Mouse (Mus musculus): ENCODE data around the gene Unc5b. TPM values are rescaled to one million over a fixed set of nuclear protein-coding genes. Genes with fewer than 3 reads are reported as not detected.

Gene Unc5b
- polyA plus RNA-seq, 1 experiment from 2014 or later = 3.8 TPM

GRCm38 (mm10) chr10:60739619-60740363 is 91.6 kb downstream of the Unc5b start:
- Histone ChIP-seq H3K27ac (ENCODE audit: low read length) (no peak overlapping the region), H3K36me3 (ENCODE audit: insufficient read depth, low read length) (no peaks in the 10 kb centered on the region; the same call in 1 of the 2 replicates), H3K9ac (replicated peaks; ENCODE audit: low read depth) (no peak overlapping the region), H3K4me2 (replicated peaks; ENCODE audit: low read depth, low read length) (no peak overlapping the region), H3K27me3 (replicated peaks; ENCODE audit: insufficient read depth, low read length) (no peaks in the 10 kb centered on the region), H3K4me1 (ENCODE audit: insufficient read depth, low read depth, low read length) (no peaks in the 10 kb centered on the region), H3K9me3 (ENCODE audit: low read length) (no peaks in the 10 kb centered on the region), H3K4me3 (ENCODE audit: low read depth, low read length) (no peak overlapping the region)
- no peak for DNase-seq (ENCODE audit: low spot score)
- TF ChIP-seq CTCF (IDR thresholded peaks at IDR 0.05) (no peak), EP300 (IDR thresholded peaks at IDR 0.05) (no peak)
- 91% methylated on average over 4 of the region's 4 CpGs for WGBS
- ATAC-seq = no peak

DNA sequence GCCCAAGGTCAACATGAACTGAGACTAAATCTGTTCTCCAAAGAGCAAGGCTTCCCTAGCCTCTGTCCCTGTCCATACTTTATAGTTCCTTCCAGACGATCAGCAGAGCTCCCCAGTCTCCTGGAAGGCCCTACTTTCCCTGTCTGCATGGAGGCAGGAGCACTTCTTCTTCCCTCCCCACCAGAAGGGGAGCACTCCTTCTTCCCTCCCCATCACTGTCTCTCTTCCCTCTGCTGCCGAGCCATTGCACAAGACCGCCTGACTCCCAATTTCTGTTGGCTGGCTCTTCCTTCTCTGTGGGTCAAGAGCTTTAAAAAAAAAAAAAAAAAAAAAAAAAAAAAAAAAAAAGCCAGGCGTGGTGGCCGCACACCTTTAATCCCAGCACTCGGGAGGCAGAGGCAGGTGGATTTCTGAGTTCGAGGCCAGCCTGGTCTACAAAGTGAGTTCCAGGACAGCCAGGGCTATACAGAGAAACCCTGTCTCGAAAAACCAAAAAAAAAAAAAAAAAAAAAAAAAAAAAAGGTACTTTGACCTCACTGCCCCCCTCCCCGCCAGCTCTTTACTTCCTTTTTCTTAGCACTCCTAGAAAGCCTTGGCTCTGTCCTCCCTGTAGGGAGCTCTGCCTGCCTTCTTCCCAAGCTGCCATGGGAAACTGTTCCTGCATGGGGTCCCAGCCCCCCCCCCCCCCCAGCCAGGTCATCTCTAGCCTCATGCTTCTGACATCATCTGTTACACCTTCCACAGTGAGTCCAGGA is 93.3 kb downstream of the Unc5b start:
- Histone ChIP-seq H3K36me3 (ENCODE audit: insufficient read depth, low read length) (no peaks in the 10 kb centered on the region; the same call in 1 of the 2 replicates), H3K27me3 (replicated peaks; ENCODE audit: insufficient read depth, low read length) (no peaks in the 10 kb centered on the region), H3K9ac (replicated peaks; ENCODE audit: low read depth) (no peak overlapping the region), H3K4me3 (ENCODE audit: low read depth, low read length) (no peak overlapping the region), H3K4me2 (replicated peaks; ENCODE audit: low read depth, low read length) (no peak overlapping the region), H3K27ac (ENCODE audit: low read length) (no peak overlapping the region), H3K9me3 (ENCODE audit: low read length) (no peaks in the 10 kb centered on the region), H3K4me1 (ENCODE audit: insufficient read depth, low read depth, low read length) (no peaks in the 10 kb centered on the region)
- no peak for TF ChIP-seq CTCF (IDR thresholded peaks at IDR 0.05)
- no peak for TF ChIP-seq EP300 (IDR thresholded peaks at IDR 0.05)
- DNase-seq (ENCODE audit: low spot score) (no peak), ATAC-seq (no peak)
- WGBS = 79% methylated on average over 8 of the region's 9 CpGs

- H3K9me3 ChIP-seq (ENCODE audit: low read length) = no peaks in the 10 kb centered on the region
- no peaks in the 10 kb centered on the region for H3K27me3 ChIP-seq (replicated peaks; ENCODE audit: insufficient read depth, low read length)
- H3K4me1 ChIP-seq (ENCODE audit: insufficient read depth, low read depth, low read length) = no peaks in the 10 kb centered on the region
- DNase-seq (ENCODE audit: low spot score) (no peak), ATAC-seq (no peak)
- no peak overlapping the region for H3K4me2 ChIP-seq (replicated peaks; ENCODE audit: low read depth, low read length)
- H3K4me3 ChIP-seq (ENCODE audit: low read depth, low read length) = no peak overlapping the region
- no peak overlapping the region for H3K9ac ChIP-seq (replicated peaks; ENCODE audit: low read depth)
- no peak overlapping the region for H3K27ac ChIP-seq (ENCODE audit: low read length)
- 75% methylated on average over 11 of the region's 11 CpGs for WGBS
- H3K36me3 ChIP-seq (ENCODE audit: insufficient read depth, low read length) = no peaks in the 10 kb centered on the region; the same call in 1 of the 2 replicates
- TF ChIP-seq CTCF (IDR thresholded peaks at IDR 0.05) = no peak
- no peak for TF ChIP-seq EP300 (IDR thresholded peaks at IDR 0.05)
These were observed 94.1 kb downstream of the Unc5b start for GRCm38 (mm10) chr10:60737169-60737728.

DNA sequence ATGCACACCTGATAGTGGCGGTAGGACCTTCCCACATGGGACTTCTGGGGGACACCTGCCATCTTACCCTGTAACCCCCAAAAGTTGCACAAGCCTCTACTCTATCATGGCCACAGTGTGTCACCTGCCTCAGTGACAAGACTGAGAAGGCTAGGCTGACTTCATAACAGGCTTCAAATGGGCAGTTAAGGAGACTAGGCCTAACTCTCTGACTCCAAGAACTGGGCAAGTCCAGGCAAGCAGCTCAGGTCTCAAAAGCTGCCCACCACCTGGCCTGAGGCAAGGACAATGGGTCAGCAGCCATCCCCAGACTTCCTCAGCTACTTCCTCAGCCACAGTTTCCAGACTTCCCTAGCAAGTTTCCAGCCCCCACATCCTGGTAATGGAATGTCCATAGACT is 95.6 kb downstream of the Unc5b start:
- 100% methylated on average over 1 of the region's 1 CpGs for WGBS
- no peaks in the 10 kb centered on the region for H3K4me1 ChIP-seq (ENCODE audit: insufficient read depth, low read depth, low read length)
- H3K27me3 ChIP-seq (replicated peaks; ENCODE audit: insufficient read depth, low read length) = no peaks in the 10 kb centered on the region
- no peak overlapping the region for H3K4me3 ChIP-seq (ENCODE audit: low read depth, low read length)
- no peak for DNase-seq (ENCODE audit: low spot score)
- no peaks in the 10 kb centered on the region; the same call in 1 of the 2 replicates for H3K36me3 ChIP-seq (ENCODE audit: insufficient read depth, low read length)
- H3K9me3 ChIP-seq (ENCODE audit: low read length) = no peaks in the 10 kb centered on the region
- no peak for ATAC-seq
- H3K27ac ChIP-seq (ENCODE audit: low read length) = no peak overlapping the region
- H3K9ac ChIP-seq (replicated peaks; ENCODE audit: low read depth) = no peak overlapping the region
- no peak overlapping the region for H3K4me2 ChIP-seq (replicated peaks; ENCODE audit: low read depth, low read length)
- TF ChIP-seq CTCF (IDR thresholded peaks at IDR 0.05) (no peak), EP300 (IDR thresholded peaks at IDR 0.05) (no peak)

DNA sequence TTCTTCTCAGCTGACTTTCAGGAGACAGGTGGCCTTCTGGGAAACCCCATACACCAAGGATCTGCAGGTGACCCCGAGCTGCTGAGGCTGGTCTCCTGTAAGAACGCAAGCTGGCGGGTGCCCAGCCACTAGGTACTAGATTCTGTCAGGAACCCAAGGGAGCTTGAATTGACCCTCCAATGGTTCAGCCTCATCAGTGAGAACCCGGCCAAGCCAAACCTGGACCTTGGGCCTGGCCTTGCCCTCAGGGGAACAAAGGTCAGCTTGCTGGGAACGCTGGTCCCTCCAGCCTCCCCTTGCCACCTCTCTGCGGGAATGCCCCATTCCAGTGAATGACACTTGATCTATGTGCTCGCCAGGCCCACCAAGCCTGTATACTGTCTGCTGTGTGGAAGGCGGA is 97.9 kb downstream of the Unc5b start:
- ATAC-seq (no peak), DNase-seq (ENCODE audit: low spot score) (no peak)
- H3K9ac ChIP-seq (replicated peaks; ENCODE audit: low read depth) = no peak overlapping the region
- H3K4me3 ChIP-seq (ENCODE audit: low read depth, low read length) = no peak overlapping the region
- 73% methylated on average over 8 of the region's 8 CpGs for WGBS
- no peak overlapping the region for H3K4me2 ChIP-seq (replicated peaks; ENCODE audit: low read depth, low read length)
- no peak for TF ChIP-seq CTCF (IDR thresholded peaks at IDR 0.05)
- TF ChIP-seq EP300 (IDR thresholded peaks at IDR 0.05) = no peak
- H3K4me1 ChIP-seq (ENCODE audit: insufficient read depth, low read depth, low read length) = no peaks in the 10 kb centered on the region
- H3K27me3 ChIP-seq (replicated peaks; ENCODE audit: insufficient read depth, low read length) = no peaks in the 10 kb centered on the region
- H3K36me3 ChIP-seq (ENCODE audit: insufficient read depth, low read length) = no peaks in the 10 kb centered on the region; the same call in 1 of the 2 replicates
- no peaks in the 10 kb centered on the region for H3K9me3 ChIP-seq (ENCODE audit: low read length)
- H3K27ac ChIP-seq (ENCODE audit: low read length) = no peak overlapping the region

GRCm38 (mm10) chr10:60732397-60732861 is 99.0 kb downstream of the Unc5b start:
- Histone ChIP-seq H3K9ac (replicated peaks; ENCODE audit: low read depth) (no peak overlapping the region), H3K27me3 (replicated peaks; ENCODE audit: insufficient read depth, low read length) (no peaks in the 10 kb centered on the region), H3K27ac (ENCODE audit: low read length) (no peak overlapping the region), H3K36me3 (ENCODE audit: insufficient read depth, low read length) (no peaks in the 10 kb centered on the region; the same call in 1 of the 2 replicates), H3K4me2 (replicated peaks; ENCODE audit: low read depth, low read length) (no peak overlapping the region), H3K9me3 (ENCODE audit: low read length) (no peaks in the 10 kb centered on the region), H3K4me3 (ENCODE audit: low read depth, low read length) (no peak overlapping the region), H3K4me1 (ENCODE audit: insufficient read depth, low read depth, low read length) (no peaks in the 10 kb centered on the region)
- TF ChIP-seq EP300 (IDR thresholded peaks at IDR 0.05) (no peak), CTCF (IDR thresholded peaks at IDR 0.05) (no peak)
- DNase-seq (ENCODE audit: low spot score) (no peak), ATAC-seq (no peak)
- WGBS = 55% methylated on average over 2 of the region's 2 CpGs

Data from lung, postnatal 0 days (tissue).